Mouse (Mus musculus) liver, adult 2 months (tissue): ENCODE measurements at regions not wholly inside any gene's neighbourhood (a gene's known extent, or its start where the extent isn't known, plus 50 kb on each side); places are given as distances from the start of the nearest gene placed in this dataset.

ENCODE experiments used
- CTCF ChIP-seq: fragments of 200-500 bp; IDR thresholded peaks from 2 replicates; pipeline ENCODE4 v1.5.1; 2011; ENCODE audit warnings: low read depth, low read length, control low read depth
- POLR2A ChIP-seq: fragments of 200-500 bp; IDR thresholded peaks from 2 replicates; pipeline ENCODE4 v1.6.1; 2011; ENCODE audit warnings: low read length, control low read depth; ENCODE audit not compliant: insufficient read depth; ENCODE audit errors: extremely low read depth

GRCm38 (mm10) chr1:81967746-81968295, 265.1 kb upstream of the Gm9747 start:
- TF ChIP-seq CTCF: no peak
- no peak for TF ChIP-seq POLR2A
